Mouse (Mus musculus) thymus, postnatal 10 days (tissue): ENCODE data around the gene Cox11.

ENCODE experiments used
- DNase-seq, 2 experiments: peaks; one replicate each; pipeline ENCODE4 v3.0.0; 2021; ENCODE audit warnings: low spot score in 2 of 2

The Cox11 gene

DNA sequence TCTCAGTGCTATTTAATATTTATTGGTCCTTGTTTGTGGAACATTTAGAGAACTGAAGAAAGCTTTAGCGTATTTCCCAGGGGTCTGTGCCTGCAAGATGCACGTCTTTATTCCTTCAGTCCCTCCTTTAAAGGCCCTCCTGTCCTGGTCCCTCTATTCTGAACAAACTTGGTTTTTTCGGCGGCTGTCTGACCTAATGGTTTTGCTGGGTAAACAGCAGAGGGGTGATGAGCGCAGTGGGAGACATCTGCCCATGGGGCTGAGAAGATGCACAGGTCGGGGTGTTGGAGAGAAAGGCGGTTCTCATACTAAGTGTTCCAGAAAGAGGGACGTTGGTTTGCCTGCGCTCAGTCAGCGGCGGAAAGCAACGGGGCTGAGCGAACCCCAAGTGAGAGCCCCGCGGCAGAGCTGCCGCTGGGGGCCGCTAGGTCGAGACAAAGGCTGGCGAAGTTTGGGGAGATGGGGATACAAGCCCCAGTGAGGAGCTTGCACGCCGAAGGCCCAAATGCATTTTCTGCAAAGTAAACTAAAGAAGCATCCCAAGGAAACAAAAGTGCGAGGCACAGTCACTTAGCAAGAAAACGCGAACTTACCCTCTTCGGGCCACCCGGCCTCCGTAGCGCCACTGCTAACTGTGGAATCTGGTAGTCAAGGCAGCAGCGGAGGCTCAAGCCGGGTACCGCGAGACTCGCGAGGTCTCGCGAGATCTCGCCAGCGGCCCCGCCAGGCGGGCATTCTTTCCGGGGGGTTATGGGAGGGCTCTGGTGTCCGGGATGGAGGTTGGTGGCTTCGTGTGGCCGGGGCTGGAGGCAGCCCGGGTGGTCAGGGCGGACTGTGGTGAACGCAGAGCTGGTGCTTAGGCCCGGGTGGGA, at the start of gene Cox11, which contains the start of gene Stxbp4:
TSS of gene Cox11 (plus strand) at position 734 of the 872 bp plus-strand sequence.
TSS of gene Stxbp4 (minus strand) at position 645 of the 872 bp plus-strand sequence.
- peak; percentile 89 to 90 for DNase-seq

DNA sequence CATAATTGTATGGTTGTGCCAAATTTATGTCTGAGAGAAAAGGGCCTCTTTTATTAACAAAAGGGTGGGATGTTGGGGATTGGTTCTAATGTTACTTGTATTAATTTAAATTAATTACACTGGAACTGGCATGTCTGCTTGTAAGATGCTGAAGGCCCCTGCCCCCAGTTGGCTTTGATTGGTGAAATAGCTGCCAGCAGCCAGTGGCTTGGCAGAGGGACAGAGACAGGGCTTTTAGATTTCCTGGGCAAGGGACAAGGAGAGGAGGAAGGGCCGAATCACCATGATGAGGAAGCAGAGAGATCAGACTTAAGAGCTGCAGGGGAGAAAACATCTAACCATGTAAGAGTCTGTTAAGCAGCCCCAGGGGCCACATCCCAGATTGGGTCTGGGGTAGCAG, 47.0 kb upstream of the Cox11 start:
- DNase-seq: no peak

DNA sequence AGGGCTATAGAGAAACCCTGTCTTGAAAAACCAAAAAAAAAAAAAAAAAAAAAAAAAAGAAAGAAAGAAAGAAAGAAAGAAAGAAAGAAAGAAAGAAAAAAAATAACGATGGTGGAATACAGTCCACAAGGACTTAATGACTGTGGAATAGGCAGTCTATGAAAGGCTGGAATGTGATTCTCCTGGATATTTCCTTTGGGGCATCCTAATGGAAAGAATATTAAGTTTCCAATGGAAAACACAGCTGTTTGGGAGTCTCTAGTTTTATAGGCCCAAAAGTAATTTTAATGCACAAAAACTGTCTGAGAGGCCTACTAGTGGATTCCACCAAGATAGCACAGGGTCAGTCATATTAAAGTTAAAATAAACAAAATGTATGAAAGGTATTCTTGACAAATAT, 42.1 kb upstream of the Cox11 start:
- no peak for DNase-seq

DNA sequence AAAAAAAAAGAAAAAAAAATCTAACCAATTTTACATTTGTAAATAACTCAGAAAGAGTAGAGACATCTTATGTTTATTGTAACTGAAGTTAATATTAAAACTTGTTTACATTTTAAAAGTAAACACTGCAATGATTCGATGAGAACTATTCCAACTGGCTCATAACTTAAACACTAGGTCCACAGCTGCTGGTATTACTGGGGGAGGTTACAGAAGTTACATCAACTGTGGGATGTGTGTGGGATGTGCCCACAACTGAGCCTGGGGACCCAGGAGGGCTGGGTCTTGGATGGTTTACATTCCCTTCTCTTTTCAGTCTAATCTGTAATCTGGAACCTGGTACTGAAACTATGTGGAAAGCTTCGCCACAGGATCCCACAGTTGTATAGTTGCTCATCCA, 34.9 kb upstream of the Cox11 start:
- DNase-seq: no peak

DNA sequence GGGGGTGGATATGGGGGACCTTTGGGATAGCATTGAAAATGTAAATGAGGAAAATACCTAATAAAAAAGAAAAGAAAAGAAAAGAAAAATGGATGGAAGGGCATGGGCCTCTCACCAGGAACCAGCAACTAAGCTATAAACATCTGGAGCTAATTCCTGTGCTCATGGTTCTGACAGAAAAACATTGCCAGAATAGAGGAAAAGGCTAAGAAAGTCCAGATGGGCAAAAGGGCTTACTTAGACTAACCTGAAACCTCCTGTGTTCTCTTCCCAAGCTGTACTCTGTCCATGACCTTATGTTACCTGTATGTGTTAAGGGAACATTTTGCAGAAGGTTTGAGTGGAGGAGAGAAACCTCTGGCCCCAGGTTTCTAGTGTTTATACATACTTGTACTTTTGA, 25.9 kb upstream of the Cox11 start:
- no peak for DNase-seq

DNA sequence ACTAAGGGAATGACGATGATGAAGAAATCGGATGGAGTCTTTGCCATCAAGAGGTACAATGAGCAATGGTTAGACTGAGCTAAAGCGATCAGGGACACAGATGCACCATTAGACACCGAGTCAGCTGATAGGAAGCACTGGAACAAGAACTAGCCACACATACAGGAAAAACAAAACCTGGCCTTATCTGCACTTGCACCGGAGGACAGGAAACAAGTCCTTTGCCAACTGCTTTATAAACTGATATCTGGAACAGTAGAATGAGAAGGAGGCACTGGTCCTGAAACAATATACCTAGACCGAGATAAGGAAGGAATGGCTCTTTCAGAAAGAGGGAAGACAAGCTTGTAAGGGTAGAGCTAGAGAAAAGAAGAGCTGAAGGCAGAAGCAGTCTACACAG, 23.2 kb upstream of the Cox11 start:
- DNase-seq: no peak

- peak in 1 of 2 experiments; percentile 25 for DNase-seq
These were observed 21.5 kb upstream of the Cox11 start for GRCm38 (mm10) chr11:90616431-90616830.

DNA sequence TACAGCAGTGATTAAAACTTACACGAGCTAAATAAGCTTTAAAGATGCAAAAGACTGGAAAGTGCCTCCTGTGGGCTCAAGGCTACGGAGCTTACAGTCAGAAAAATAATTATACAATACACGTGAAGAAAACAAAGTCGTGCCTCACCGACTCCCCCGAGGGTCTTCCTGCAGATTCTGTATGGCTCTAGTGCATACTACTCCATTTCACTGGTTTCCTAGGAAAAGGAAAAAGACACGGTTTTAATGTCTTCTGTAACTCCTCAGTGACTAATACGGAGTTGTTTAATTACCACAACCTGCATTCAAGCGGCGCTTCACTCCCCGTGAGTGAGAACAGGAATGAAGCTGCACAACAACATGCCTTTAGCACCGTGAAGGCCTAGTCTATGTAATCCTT, 15.9 kb upstream of the Cox11 start:
- DNase-seq: no peak

DNA sequence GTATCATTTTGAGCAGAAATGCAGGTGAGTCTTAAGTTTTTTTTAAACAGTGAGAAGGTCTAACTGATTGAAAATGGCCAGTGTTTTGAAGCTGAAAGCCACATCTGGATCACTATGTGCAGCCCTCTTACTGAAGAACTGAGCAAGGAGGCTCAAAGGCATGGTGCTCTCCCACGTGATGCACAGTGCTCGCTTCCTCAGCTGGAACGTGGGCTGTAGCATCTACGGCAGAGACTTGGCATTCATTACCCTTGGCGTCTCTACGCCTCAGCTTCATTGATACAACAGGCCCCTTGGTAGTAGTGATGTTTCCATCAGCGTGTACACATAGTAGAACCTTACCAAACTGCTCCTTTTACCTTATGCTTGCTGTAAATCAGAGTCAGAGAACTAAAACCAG, 15.5 kb upstream of the Cox11 start:
- no peak for DNase-seq

- peak in 1 of 2 experiments; percentile 66 for DNase-seq
These were observed 14.5 kb upstream of the Cox11 start for GRCm38 (mm10) chr11:90623477-90623876.

DNA sequence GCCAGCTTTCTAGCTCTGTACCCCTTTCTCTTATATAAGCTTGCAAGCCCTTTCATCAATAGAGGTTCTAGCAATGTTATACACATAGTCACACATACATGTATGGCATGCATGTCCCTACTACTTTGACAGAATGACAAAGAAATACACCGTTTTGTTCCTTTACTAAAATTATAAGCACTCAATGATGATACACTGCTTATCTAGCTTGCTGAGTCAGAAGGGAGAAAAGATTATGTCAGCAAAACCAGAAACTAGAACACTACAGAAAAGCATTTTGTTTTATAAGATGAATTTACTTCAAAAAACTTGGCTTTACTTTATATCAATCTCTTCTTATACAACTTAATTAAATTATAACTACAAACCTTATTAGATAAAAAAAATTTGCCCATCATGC, 12.8 kb upstream of the Cox11 start:
- DNase-seq: no peak

DNA sequence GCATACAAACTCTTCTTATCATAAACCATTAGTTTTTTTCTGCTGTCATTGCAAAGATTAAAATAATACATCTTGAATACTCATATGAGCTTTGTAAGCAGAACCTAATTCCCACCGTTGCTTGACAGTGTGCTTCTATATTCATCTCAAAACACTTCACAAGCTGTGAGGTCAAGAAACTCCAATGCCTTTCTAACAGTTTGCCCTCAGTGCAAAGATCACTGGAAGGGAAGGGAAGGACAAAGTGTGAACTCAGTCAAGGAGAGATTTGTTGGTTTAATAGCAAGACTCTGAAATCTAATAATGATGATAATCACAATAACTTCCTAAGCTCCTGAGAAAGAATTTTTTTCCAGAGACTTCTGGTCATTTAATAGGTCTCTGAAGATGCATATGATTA, 10.2 kb upstream of the Cox11 start:
- DNase-seq: no peak

DNA sequence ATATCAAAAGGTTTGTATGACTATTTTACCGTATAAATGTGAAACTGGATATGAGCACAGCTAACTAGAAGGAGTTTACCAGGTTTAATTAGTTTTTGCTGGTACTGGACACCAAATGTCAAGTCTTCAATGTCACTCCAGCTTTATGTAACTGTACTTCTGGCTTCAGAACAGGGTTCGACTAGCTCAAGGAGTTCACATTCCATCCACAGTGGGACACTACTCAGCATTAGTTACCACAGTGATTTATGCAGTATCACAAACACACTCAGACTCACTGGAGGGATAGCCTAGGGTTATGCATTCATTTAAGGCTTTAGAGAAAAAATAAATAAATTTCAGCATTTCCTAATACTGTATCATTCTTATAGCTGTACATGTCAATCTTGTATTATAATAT, 5.5 kb upstream of the Cox11 start:
- DNase-seq: no peak

GRCm38 (mm10) chr11:90634661-90635060, 3.3 kb upstream of the Cox11 start:
- DNase-seq: no peak

GRCm38 (mm10) chr11:90638312-90638830, 398 bp downstream of the Cox11 start:
- DNase-seq: peak in 1 of 2 experiments; percentile 53

GRCm38 (mm10) chr11:90649777-90650176, 11.8 kb downstream of the Cox11 start:
- DNase-seq: no peak

- no peak for DNase-seq
These were observed 12.4 kb downstream of the Cox11 start for GRCm38 (mm10) chr11:90650231-90650885.

DNA sequence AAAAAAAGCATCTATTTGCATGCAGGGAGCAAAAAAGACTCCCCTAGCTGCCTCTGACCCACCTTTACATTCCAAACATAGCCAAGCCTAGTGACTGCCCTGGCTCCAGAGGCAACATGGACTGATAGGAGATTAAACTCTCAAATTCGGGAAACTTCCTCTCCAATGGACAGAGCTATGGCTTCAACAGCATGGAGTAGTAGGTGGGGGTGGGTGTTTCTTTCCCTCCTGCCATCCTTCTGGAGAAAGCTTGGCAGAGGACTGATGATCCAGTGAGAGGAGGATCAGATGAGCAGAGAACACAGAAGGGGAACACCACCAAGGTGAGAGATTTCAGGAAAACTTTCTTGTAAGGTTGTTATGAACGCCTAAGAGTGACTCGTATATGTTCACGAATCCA, 14.6 kb downstream of the Cox11 start:
- DNase-seq: no peak

- no peak for DNase-seq
These were observed 19.6 kb downstream of the Cox11 start for GRCm38 (mm10) chr11:90657527-90657926.

DNA sequence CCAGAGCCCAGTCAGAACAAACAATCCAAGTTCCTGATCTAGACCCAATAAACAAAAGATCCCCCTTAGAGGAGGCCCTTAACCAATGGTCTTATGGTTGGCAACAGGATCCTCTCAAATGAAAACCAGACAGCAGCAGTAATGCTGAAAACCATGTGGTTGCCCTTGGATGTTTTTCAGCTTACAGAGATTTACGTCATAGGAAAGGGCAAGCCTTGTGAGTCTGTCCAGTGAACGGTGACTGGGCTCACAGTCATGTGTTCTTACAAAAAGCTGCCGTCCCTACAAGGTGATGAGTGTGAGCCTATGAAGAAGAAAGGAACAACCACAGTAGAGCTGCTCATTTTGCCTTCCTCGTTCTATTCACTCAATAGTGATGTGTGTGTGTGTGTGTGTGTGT, 22.7 kb downstream of the Cox11 start:
- DNase-seq: no peak

DNA sequence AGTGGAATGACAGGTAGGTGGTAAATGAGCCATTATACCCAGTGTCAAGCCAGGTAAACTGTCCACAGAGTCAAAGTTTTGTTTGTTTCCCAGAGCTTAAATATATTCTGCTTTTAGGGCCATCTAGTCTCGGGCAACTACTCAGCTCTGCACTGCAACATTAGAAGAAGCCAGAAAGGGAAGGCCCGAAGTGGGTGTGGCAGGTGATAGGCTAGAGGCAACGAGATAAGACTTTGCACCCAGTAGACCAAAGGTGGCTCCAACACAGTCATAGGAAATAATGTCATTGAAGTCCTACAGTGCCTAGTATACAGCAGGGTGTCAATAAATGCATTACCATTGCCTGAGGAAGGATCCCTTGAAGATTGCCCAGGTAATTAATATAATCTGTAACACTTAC, 25.1 kb downstream of the Cox11 start:
- DNase-seq: no peak

DNA sequence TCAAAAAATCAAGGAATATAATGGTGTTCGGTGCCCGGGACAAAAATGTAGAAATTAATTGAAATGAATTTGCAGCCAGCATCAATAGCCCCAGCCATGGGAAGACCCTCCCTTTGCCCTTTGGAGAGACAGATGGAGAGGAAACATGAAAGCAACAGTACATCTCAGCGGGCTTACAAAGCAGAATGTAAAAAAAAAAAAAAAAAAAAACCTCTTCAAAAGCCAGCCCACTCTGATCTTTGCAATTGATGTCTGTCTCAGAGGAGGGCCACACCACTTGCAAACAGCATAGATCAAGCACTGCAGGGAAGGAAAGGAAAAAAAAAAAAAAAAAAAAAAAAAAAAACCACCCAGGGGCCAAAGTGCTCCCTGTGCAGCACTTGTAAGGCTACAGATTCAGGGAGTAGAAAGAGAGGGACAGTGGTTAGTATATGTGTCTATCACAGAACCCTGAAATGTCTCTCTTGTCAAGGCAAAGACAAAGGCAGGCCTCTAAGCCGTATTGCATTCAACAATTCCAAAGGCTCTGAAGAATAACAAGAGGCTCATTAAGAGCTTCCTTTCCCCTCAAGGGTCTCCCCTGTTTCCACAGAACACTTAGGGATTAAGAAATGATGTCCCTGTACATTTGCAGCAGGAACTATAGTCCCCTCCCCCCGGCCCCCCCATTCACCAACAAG, 25.8 kb downstream of the Cox11 start:
- no peak for DNase-seq
